Mouse (Mus musculus): Measurements from ENCODE around the gene March8.
A peak's percentile ranks its signal among the peaks of the same experiment; 100 is the strongest.
"Not testable (repeated sequence)": the region's sequence is repeated elsewhere in the genome, so short reads cannot be mapped to it uniquely, and the experiment has no call there.

The March8 gene

DNA sequence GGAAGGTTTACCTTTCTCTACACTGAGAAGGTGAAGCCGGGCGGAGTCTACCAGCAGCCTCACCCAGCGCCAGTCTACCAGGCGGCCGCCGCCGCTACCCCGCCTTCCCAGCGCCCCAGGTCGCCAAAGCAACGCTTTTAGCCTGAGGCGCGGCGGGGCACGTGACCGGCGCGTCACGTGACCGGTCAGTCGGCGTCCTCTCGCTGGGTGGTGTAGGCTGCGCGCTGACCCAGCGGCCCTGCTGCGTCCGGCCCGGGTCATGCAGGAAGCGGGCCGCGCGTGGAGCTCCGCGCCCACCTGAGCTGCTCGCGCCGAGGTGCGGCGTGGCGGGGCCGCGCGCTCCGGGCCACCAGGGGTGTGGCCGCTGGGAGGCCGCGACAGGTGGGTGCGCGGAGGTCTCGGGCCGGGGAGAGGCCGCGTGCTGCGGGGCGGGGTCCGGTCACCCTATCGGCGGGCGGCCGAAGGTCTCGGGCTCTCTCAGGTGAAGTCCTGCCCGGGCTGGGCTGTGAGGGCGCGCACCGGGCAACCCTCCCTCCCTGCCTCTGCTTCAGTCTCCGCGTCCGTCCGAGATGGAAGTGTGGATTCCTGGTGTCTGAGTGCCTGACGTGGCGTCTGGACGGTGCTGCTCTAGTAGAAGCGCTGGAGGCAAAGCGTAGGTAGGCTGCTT is at the start of gene March8:
March8 (plus strand) TSS at position 190 of the 667 bp plus-strand sequence.
- DNase-seq (ENCODE audit: low read depth, low spot score) = peak; percentile 83

DNA sequence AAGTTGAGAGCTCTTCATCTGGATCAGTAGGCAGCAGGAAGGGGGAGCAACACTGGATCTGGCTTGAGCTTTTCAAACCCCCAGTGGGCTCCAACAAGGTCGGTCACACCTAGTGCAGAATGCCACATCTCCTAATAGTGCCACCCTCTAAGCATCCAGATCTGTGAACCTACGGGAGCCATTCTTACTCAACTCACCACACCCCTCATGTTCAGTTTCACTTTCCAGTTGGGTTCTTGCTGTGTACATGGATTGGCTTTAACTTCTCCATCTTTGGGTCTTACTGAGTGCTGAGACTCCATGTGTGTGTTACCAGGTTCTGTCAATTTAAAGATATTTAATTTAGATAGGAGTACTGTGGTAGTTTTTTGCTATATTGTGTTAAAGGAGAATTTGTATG is 26.4 kb upstream of the March8 start:
- no peak for DNase-seq (ENCODE audit: low read depth, low spot score)

DNA sequence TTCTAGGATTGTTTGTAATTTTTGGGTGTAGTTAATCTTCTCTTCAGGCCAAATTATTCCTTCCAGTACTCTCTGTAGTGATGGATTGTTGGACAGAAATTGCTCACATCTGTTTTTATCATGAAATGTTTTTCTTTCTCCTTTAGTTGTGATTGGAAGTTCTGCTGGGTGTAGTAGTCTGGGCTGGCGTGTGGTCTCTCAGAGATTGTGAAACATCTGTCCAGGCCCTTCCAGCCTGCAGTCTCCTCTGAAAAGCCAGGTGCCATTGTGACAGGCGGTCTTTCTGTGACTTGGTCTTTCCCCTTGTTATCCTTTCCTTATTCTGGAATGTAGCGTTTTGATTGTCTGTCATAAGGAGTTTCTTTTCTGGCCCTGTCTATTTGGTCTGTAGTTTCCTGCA is 18.6 kb upstream of the March8 start:
- DNase-seq (ENCODE audit: low read depth, low spot score) = no peak

DNA sequence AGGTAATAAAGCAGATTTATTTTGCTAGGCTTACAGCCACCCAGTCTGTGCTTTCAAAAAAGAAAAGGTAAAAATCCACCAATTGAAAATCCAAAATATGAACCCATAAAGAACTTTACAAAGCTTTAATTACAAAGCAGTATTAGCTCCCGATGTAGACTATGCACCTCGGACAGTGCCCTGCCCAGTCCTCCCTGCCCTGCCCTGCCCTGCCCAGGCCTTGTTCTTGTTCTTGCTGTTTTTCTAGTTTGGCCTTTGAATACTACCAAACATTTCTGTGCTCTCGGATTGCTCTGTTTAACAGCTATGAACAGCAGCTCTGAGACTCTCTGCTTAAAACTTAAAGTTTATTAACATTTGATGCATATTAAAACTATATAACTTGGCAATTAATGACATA is 11.2 kb upstream of the March8 start:
- no peak for DNase-seq (ENCODE audit: low read depth, low spot score)

DNA sequence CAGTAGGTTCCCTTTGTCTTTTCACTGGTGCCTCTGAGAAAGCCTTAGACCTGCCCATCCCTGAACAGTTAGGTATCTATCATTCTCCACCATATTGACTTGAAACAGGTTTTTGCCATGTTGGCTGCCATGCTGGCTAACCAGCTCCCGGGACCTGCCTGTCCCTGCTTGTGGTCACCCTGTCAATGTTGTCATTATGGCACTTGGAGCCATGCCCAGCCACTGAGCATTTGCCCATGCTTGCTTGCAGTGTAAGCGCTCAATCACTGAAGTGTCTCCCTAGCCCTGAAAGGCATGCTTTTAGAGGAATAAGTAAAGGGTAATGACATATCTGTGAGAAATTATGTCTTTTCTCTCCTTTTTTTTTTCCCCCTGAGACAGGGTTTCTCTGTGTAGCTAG is 6.4 kb upstream of the March8 start:
- DNase-seq (ENCODE audit: low read depth, low spot score) = no peak

DNA sequence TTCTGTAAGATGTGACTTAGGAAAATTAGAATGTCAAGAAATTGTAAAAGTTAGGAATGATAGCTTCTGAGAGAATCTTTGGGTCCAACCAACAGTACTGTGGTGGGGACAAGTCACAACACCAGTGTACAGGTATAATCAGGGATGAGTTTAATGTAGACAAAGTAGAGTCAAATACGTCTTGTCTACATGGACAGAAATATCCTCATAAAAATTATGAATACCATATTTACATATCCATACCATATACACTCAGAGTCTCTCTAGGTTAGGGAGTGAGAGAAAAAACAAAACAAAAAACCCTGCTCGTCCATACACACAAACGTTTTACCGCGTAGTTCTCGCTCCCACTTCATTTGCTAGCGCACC is 374 bp upstream of the March8 start:
- no peak for DNase-seq (ENCODE audit: low read depth, low spot score)

DNA sequence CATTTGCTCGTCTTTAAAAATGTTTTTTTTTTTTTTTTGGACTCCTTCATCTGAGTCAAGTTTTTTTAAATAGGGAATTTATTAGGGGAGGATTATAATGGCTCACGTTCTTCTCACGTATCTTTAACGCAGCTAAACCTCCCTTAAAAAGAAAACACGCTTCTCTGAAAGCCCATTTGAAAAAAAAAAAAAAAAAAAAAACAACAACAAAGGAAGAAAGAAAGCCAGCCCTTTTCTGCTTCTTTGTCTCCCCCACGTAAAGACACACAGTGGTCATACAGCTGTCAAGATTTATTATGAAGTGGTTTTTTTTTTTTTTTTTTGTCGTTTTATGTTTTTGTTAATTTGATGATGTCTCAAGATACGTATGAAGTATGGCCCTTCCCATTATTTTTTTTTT is 696 bp downstream of the March8 start:
- no peak for DNase-seq (ENCODE audit: low read depth, low spot score)

DNA sequence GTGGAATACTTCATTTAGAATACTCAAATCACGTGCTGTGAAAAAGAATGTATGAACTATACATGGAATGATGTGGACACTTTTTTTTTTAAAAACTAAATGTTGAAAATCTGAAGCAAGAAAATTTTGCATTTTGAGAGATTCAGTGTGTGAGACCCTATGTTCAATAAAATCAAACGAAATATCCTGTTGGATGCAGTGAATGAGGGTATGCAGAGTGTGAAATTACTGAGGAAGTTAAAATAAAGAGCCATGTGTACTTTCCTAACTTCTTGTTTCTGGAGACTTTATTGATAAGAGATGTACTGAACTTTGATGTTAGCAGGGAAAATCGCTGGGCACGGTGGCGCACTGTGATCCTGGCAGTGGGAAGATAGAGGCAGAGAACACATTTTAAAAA is 1.3 kb downstream of the March8 start:
- no peak for DNase-seq (ENCODE audit: low read depth, low spot score)

DNA sequence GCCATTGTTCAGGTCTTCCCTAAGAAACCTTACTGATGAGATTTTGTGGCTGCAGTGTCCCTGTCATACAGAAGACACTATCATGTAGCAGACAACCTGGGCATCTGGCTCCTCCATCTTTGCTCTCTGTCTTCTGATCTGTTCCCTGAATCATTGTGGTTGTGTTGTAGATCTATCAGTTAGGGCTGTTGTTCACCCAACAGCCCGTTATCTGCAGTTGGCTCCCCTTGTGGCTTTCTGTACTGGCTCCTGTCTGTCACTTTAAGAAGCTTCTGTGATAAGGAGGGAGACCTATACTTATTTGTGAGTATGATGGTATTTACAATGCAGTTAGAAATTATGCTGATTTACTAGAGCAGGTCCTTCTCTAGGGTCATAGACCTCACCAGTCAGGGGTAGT is 2.7 kb downstream of the March8 start:
- DNase-seq (ENCODE audit: low read depth, low spot score) = no peak

DNA sequence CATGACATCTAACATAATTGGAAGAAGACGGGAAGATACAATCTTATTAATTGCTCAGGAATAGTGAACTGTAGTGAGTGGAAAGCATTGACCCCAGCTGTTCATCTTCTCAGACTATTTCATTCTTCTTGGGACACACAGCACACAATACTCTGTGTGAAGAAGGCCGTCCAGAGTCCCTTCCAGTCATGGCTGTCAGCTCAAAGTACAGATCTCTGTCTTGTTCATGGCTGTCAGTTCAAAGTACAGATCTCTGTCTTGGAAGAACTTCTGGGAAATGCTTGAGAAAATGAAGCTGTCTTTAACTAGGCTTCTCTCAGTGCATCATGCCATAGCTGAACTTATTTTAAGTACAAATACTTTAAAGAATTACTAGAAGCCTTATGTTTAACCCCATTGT is 10.1 kb downstream of the March8 start:
- DNase-seq (ENCODE audit: low read depth, low spot score) = no peak

DNA sequence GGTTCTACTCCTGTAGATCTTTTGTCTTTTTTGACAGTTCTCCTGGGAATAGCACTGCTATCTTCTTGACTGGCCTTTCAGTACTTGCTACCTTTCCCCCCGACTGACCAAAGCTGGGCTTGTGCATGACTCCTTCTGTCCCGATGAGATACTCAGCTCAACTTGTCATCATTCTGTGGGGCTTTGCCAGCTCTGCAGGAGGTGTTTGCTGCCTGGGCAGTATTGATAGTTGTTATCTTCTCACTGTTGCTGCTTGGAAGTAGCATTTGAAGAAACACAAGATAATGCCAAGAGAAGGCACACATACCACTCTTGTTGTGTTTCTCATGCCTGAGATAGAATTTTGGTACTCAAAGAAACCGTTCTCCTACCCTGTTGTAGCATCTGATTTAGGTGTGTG is 12.2 kb downstream of the March8 start:
- peak; percentile 84 for DNase-seq (ENCODE audit: low read depth, low spot score)

DNA sequence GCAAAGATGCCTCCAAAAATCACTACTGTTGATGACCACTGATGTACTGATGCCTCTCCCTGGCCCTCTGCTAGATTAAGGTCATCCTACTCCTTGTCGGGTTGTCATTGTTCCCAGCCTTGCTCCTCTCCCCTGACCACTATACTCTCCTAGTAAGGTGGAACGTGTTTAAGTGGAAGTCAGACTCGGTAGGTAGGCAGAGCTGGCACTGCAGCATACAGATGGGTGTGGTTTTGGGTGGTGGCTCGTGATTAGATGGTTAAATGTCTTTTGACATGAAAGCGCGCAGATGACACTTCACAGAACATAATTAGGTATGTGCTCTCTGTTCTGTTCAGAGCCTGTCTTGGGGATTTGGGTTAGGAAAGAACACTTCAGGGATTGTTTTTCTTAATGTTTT is 12.8 kb downstream of the March8 start:
- DNase-seq (ENCODE audit: low read depth, low spot score) = peak; percentile 71

DNA sequence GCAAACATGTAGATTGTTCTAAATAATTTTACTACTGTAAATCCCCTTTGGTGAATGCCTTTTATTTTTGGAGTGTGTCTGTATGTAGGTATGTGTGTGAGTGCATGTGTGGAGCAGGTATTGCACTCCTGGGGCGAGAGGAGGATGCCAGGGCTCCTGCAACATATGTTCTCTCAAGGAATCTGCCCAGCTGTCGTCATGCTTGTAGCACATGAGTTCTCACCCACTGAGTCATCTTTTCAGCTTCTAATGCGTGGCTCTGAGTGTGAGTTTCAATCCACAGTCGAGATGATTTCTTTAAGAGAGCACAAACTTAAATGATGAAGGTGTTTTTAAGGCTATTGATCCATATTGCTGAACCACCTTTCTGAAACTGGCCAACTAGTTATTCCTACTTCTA is 13.7 kb downstream of the March8 start:
- peak; percentile 52 for DNase-seq (ENCODE audit: low read depth, low spot score)

DNA sequence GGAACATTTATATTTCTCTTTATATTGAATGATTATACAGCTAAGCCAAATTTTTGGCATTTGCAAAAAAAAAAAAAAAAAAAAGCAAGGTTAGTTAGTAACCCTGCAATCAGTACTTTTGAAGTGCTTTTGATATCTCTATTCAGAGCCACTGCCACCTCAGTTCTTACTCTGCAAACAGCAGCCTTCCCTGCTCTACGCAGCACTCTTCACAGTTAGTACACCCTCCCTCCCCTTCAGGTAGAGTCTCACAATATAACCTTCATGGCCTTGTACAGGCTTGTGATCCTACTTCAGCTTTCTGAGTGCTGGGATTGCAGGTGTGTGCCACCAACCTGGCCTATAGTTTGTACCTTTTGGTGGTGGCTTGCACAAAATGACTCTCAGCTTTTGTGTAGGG is 15.6 kb downstream of the March8 start:
- no peak for DNase-seq (ENCODE audit: low read depth, low spot score)

DNA sequence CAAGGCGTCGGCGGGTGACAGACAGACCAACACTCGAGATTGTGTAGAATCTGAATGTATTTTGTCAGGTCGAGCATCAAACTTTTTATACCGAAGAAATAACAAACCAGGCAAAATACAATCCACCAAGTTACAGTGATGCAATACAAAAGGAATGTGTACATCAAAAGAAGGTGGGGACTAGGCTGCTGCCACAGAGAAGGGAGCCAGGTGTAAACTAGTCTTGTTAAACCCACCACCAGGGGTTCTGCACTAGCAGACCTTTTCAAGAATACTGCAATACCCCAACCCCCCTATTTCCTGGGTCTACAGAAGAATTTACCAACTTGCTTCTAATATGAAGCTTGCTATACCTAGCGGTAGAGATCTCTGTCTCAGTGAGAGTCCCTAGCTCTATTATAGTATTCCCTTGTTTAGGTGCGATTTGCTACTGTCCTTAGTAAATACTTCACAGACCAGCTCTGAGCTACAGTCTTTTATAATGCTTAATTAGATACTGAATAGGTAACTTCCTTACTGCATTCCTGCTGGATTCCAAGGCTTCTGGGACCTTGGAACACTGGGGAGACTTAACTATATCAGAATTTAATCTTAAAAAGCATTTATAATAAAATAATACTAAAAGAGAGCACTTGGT is 18.6 kb downstream of the March8 start:
- DNase-seq (ENCODE audit: low read depth, low spot score) = not testable (repeated sequence)

DNA sequence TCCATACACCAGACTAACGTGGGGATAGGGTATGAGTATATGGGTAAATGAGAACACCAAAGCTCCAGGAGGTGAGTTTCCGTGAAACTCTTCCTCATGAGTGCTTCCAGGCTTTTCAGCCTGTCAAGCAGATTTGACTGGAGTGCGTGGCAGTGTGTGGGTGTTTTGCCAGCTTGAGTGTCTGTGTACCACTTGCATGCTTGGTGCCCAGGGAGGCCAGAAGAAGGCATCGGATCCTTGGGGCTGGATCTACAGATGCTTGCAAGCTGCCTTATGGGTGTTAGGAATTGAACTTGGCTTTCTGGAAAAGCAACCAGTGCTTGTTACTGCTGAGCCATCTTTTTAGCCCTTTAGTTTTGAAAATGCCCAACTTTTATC is 19.1 kb downstream of the March8 start:
- DNase-seq (ENCODE audit: low read depth, low spot score) = no peak

DNA sequence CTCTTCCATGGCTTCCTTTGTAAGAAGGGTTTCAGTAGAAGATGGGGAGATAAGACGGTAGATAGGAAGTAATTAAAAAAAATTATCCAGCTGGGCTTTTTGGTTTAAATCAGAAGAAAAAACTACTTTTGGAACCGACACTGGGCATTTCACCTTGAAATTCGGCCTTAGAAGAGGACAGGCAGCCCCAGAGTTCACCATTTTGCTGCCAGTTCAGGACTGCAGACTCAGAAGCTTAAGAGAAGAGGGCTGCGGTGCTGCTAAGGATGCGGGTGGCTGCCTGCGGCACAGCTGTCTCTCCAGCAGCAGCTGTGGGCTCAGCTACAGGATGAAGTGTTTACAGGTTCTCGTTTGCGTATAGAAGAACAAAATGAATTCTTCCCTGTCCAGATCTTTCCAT is 20.2 kb downstream of the March8 start:
- DNase-seq (ENCODE audit: low read depth, low spot score) = no peak

DNA sequence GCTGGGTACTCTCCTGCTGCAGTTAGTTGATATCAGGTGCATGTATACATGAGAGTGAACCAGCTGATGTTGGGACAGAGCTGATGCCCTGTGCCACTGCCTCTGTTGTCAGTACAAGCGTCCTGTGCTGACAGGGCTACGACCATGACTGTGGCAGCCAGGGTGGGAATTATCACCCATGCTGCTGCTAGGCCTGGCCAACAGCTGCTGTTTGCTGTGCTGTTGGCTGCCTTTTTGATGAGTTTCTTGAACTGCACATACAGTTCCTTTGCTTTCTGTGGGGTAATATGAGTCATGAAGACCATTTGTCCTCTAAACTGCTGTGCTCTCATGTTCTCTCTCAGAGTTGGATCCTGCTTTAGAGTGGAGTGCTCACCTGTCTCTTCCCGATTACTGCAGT is 21.4 kb downstream of the March8 start:
- no peak for DNase-seq (ENCODE audit: low read depth, low spot score)

DNA sequence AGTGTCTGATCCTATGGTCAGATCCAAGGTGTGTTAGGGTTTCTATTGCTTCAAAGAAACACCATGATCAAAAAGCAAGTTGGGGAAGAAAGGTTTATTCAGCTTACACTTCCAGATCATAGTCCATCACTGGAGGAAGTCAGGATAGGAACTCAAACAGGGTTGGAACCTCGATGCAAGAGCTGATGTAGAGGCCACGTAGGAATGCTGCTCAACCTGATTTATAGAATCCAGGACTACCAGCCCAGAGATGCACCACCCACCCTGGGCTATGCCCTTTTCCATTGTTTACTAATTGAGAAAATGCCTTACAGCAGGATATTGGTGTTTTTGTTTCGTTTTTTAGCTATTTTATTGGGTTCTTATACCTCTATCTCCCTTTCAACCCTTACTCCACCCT is 23.6 kb downstream of the March8 start:
- no peak for DNase-seq (ENCODE audit: low read depth, low spot score)

DNA sequence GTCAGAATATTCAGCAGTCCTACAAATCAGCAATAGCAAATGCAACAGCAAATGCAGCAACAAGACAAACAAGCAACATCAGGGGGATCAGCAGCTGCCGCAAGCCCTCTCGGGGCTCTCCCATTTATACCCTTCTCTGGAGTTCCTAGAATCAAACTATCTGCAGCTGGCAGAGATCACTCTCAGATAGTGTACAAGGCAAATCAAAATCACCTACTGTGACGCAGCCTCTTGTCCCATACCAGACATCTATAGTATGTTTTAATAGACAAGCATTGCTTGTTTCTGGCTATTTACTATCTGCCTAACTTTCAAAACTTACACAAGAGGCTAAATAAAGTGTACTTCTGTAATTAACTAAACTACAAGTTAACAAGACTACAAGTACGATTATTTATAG is 24.2 kb downstream of the March8 start:
- no peak for DNase-seq (ENCODE audit: low read depth, low spot score)

DNA sequence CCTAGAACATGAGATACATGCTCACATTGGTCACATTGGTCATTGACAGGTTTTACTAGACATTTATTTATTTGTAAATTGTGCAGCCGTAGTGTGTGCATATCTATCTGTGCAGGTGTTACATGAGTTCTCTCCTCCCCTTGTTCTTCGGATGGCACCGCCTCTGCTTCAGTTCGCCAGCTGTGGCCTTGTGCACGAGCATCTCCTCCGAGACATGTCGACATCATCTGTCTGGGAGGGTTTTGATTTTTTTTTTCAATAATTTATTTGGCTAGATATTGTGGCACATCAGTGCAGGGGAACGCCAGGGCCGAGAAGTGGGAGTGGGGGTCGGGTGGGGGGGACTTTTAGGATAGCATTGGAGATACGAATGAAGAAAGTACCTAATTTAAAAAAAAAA is 30.1 kb downstream of the March8 start:
- no peak for DNase-seq (ENCODE audit: low read depth, low spot score)

DNA sequence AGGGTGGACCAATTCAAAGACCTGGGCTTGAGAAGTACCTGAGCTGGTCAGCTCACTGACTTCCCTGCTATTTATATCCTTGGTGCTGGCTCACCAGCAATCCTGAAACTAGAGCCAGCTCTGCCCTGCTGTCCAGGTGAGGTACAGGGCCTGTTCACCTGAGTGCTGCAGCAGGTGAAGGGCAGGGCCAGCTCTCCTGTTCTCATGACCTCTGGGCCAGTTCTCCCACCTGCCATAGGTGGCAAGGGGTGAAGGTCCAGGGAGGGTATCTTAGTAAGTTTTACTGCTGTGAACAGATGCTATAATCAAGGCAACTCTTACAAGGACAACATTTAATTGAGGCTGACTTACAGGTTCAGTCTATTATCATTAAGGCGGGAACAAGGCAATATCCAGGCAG is 32.0 kb downstream of the March8 start:
- DNase-seq (ENCODE audit: low read depth, low spot score) = no peak

DNA sequence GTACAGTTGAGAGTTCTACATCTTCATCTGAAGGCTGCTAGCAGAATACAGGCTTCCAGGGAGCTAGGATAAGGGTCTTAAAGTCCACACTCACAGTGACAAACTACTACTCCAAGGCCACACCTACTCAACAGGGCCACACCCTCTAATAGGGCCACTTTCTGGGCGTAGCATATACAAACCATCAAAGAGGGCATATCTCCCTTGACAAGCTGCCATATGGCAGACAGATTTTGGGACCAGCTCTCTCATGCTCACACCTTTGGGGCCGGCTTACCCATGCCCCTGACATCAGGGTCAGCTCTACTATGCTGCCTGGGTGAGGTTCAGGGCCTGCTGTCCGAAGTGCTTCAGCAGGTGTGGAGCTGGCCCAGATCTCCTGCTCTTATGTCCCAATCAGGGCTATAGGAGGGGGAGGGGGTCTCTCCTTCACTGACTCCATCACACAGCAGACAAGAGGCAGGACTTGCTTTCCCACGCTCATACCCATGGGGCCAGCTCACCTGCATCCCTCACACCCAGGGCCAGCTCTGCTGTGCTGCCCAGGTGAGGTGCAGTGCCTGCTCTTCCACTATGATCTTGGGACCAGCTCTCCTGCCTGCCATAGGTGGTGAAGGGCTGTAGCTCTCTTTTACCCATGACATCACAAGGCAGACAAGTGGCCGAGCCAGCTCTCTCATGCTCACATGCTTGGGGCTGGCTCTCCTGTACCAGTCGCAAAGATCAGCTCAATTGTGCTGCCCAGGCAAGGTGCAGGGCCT is 32.6 kb downstream of the March8 start:
- peak; percentile 78 for DNase-seq (ENCODE audit: low read depth, low spot score)

Measured in c-Kit-negative CD71-positive TER-119-positive erythroid progenitor cells, embryonic 14.5 days (primary cell).